Mouse (Mus musculus) midbrain, embryonic 14.5 days (tissue): Measurements from ENCODE around the gene Dgkd. TPM values are rescaled to one million over a fixed set of nuclear protein-coding genes. Genes with fewer than 3 reads are reported as not detected.

Experiments
- ATAC-seq: fragments of 200-750 bp; cut with Nextera tagmentation; 2 replicates; pipeline ENCODE4 v1.8.0; 2017; ENCODE audit warnings: moderate number of reproducible peaks, moderate library complexity; ENCODE audit not compliant: low FRiP score, low TSS enrichment
- DNase-seq: peaks from one replicate; pipeline ENCODE4 v3.0.0-alpha.2; 2015
- H3K27ac ChIP-seq: fragments of 300-500 bp; sonication (generic); replicated peaks from 2 replicates; pipeline ENCODE4 v1.5.1; 2014; ENCODE audit warnings: mild to moderate bottlenecking, low read depth, low read length, moderate library complexity
- H3K27me3 ChIP-seq: fragments of 300-500 bp; sonication (generic); 2 replicates; pipeline ENCODE4 v1.6.1; 2014; ENCODE audit warnings: low read length, control low read depth, mixed read lengths; ENCODE audit not compliant: control insufficient read depth, insufficient read depth
- H3K36me3 ChIP-seq: fragments of 300-500 bp; sonication (generic); 2 replicates; pipeline ENCODE4 v1.6.1; 2014; ENCODE audit warnings: low read length, control low read depth; ENCODE audit not compliant: control insufficient read depth, insufficient read depth
- H3K4me1 ChIP-seq: fragments of 300-500 bp; sonication (generic); 2 replicates; pipeline ENCODE4 v1.6.1; 2014; ENCODE audit warnings: mild to moderate bottlenecking, antibody characterized with exemption, low read length, control low read depth; ENCODE audit not compliant: control insufficient read depth, insufficient read depth
- H3K4me2 ChIP-seq: fragments of 300-500 bp; sonication (generic); 2 replicates; pipeline ENCODE4 v1.6.1; 2014; ENCODE audit warnings: mild to moderate bottlenecking, low read length, moderate library complexity
- H3K4me3 ChIP-seq: fragments of 300-500 bp; sonication (generic); replicated peaks from 2 replicates; pipeline ENCODE4 v1.5.1; 2014; ENCODE audit warnings: low read depth, low read length
- H3K9ac ChIP-seq: fragments of 300-500 bp; sonication (generic); replicated peaks from 2 replicates; pipeline ENCODE4 v1.6.1; 2014; ENCODE audit warnings: mild to moderate bottlenecking, low read length, moderate library complexity
- H3K9me3 ChIP-seq: fragments of 300-500 bp; sonication (generic); 2 replicates; pipeline ENCODE4 v1.6.1; 2016; ENCODE audit warnings: low read length, control low read depth, mixed read lengths; ENCODE audit not compliant: control insufficient read depth
- WGBS: fragments of 180-500 bp; shearing (Covaris S2); extraction: QIAGEN DNeasy Blood & Tissue Kit; methylation state at CpG from one replicate; pipeline ENCODE4 v1.1.7; 2014; 5-methylcytosine and 5-hydroxymethylcytosine counted together
- polyA plus RNA-seq: library from polyadenylated mRNA; unstranded; fragments of >200 nt; fragmentation: Nextera tagmentation; extraction: Ambion mirVana; gene quantifications from 2 replicates; pipeline ENCODE4 v1.2.1, GENCODE M21; 2014

The Dgkd gene
- polyA plus RNA-seq, 1 experiment from 2014 or later = 48.0 TPM

DNA sequence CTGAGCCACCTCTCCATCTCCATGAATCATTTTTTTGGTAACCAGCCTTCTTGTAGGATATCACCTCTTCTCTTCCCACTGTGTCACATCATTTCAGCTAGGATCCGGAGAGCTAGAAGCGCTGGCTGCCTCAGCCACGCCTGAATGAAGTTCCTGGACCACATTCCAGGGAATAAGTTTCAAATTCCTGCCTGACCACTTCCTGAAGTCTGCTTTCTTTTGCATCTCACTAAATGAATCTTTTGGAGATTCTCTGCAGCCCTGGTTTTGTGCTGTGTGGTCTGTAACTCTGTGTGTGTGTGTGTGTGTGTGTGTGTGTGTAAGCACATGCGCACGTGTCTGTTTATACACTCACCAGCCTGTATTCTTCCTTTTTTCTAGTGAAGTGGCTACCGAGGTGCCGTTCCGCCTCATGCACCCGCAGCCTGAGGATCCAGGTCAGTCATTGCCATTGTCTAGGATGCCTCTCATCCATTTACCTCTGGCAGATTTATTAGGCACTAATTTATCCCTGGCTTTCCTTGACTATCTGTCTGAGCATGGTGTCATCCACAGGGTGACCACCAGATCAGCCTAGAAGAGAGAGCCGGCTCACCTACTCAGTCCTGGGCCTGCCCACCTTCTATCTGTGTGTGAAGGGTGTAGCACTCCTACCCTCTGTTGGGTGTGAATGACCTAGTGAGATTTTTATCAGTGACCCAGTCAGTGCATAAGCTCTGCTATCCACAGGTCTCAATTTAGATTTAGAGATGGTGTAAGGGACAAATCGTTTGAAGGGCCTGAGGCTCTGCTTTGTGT, 12.5 kb upstream of the Dgkd start:
- DNase-seq (no peak), ATAC-seq (no peak)
- Histone ChIP-seq H3K27me3 (no peaks in the 10 kb centered on the region), H3K36me3 (no peaks in the 10 kb centered on the region), H3K9ac (no peak overlapping the region), H3K9me3 (no peaks in the 10 kb centered on the region), H3K4me2 (no peak overlapping the region), H3K4me3 (no peak overlapping the region), H3K4me1 (no peaks in the 10 kb centered on the region), H3K27ac (no peak overlapping the region)
- WGBS = 88% methylated on average over 11 of the region's 11 CpGs

DNA sequence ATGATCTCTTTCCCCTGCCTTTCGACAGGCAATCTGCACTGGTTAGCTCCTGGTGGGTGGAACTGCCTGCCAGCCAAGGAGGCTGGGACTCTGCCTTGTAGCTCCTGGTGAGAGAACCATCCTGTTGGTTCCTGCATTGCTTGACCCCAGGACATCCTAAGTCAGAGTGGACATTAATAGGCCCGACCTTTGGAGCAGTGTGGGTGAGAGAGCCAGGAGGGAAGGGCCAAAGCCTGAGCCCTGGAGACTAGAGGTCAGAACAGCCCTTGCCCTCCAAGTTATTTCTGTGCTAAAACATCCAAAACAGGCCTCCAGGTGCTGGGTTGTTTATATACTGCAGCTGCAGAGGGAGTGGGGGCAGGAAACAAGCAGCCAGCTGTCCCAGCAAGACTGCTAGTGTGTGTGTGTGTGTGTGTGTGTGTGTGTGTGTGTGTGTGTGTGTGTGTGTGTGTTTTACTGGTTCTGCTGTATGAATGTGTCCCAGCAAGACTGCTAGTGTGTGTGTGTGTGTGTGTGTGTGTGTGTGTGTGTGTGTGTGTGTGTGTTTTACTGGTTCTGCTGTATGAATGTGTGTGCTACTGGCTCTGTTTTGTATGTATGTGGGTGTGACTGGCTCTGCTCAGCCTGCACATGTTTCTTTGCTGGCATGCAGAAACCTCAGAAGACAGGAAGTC, 6.1 kb upstream of the Dgkd start:
- no peak for DNase-seq
- Histone ChIP-seq H3K9ac (no peak overlapping the region), H3K9me3 (no peaks in the 10 kb centered on the region), H3K4me1 (no peaks in the 10 kb centered on the region), H3K36me3 (no peaks in the 10 kb centered on the region), H3K4me2 (no peak overlapping the region), H3K27ac (no peak overlapping the region), H3K4me3 (no peak overlapping the region), H3K27me3 (no peaks in the 10 kb centered on the region)
- WGBS = 66% methylated on average over 2 of the region's 2 CpGs
- no peak for ATAC-seq

DNA sequence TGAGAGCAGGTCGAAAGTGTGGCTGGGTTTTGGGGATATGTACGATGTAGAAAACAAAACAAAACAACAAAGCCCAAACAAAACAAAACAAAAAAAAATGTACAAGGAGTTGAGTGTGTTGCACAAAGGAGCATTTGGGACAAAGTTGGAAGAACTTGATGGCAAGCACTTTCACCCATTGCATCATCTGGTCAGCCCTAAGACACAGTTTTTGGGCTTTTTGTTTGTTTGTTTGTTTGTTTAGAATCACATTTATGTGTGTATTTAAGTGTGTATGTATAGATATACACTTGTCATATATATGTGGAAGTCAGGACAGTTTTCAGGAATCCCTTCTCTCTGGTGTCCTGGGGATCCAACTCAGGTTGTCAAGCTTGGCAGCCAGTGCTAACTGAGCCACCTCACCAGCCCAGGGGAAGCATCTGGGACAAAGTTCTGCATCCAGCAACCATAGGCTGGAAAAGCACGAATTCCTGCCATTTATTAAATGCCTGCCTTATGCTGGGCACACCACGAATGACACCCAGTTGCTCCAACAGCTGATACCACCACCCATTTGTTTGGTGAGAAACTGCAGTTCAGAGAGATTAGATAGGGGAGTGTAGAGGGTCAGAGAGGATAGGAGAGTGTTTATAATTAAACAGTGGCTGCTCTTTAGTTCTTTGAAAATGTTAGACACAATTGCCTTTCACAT, 5.5 kb upstream of the Dgkd start:
- Histone ChIP-seq H3K4me2 (no peak overlapping the region), H3K27me3 (no peaks in the 10 kb centered on the region), H3K27ac (no peak overlapping the region), H3K36me3 (no peaks in the 10 kb centered on the region), H3K9me3 (no peaks in the 10 kb centered on the region), H3K4me1 (no peaks in the 10 kb centered on the region), H3K9ac (no peak overlapping the region), H3K4me3 (no peak overlapping the region)
- ATAC-seq = no peak
- 78% methylated on average over 4 of the region's 4 CpGs for WGBS
- DNase-seq = no peak

DNA sequence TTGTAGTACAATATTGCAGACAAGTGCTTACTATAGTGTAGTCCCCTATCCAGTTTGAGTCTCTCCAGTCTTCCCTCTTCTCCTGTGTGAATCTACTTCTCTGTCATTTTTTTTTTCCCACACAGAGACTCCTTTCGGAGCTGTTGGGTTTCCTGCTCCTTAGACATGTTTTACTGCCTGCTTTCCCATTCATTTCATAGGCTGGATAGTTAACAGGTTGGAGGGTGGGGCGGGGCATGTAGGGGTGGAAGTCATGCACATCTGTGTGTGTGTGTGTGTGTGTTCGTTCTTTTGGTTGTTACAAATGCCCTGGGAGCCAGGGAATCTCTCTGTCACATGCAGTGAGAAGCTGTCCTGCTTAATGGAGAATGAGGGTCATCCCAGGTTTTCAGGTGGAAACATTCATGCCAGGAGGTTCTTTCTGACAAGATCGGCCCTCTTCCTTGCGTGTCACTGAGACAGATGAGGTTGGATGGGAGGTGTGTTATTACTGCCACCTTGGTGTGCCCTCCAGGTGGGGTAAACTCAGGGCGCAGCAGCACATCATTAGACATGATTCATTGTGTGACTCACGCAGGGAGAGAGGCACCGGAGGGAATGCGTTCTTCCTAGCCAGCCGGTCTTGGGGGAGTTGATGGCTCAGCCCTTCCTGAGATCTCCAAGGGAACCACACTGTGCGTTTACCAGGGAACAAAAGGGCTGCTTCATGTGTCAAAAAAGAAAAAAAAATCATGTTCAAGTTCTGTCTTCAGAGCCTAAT, 4.7 kb upstream of the Dgkd start:
- DNase-seq = no peak

DNA sequence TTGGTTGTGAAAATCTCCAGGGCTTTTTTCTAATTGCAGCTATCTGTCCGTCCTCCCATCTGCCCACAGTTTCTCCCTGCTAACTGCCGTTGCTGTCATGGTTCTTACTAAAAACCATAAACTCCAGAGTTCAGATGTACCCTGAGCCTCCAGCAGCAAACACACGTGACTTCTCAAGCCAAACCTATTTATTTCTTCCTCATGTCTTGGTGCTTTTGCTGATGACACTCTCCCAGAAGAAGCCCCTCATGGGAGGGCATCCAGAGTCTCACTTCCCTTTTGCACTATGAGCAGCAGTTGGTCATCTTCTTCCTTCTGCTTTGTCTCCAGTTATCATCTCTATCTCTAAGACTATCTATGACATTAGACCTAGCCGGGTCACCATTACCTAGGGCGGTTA, 3.8 kb upstream of the Dgkd start:
- no peak overlapping the region for H3K9ac ChIP-seq
- DNase-seq (no peak), ATAC-seq (no peak)
- H3K36me3 ChIP-seq = no peaks in the 10 kb centered on the region
- no peaks in the 10 kb centered on the region for H3K9me3 ChIP-seq
- no peak overlapping the region for H3K4me2 ChIP-seq
- no peak overlapping the region for H3K27ac ChIP-seq
- H3K27me3 ChIP-seq = no peaks in the 10 kb centered on the region
- H3K4me1 ChIP-seq = peaks cover 4% of the 10 kb centered on the region
- WGBS = 82% methylated on average over 5 of the region's 5 CpGs
- H3K4me3 ChIP-seq = no peak overlapping the region

More for the DNA sequence above, 4.7 kb upstream of the Dgkd start:
- H3K9ac ChIP-seq = no peak overlapping the region
- WGBS = 56% methylated on average over 11 of the region's 11 CpGs
- H3K36me3 ChIP-seq = no peaks in the 10 kb centered on the region
- H3K4me3 ChIP-seq = no peak overlapping the region
- no peaks in the 10 kb centered on the region for H3K9me3 ChIP-seq
- no peak overlapping the region for H3K4me2 ChIP-seq
- ATAC-seq = no peak
- no peak overlapping the region for H3K27ac ChIP-seq
- no peaks in the 10 kb centered on the region for H3K27me3 ChIP-seq
- no peaks in the 10 kb centered on the region for H3K4me1 ChIP-seq

DNA sequence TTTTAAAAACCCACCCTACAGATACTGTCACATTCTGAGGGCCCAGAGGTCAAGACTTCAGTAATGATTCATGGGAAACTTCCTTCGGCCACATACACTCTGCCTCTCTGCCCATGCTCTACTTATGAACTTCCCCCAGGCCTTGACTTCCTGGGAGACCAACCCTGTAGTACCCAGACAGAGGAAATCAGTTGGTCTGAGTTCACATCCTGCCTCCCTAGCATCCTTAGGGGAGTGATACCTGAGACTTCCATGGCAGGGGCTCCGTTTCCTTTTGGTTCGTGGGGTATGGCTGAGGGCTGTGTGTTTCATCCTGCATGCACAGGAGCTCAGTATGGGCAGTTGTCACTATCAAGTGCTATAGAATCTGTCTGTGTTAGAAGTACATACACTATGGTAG, 1.7 kb upstream of the Dgkd start:
- Histone ChIP-seq H3K9me3 (no peaks in the 10 kb centered on the region), H3K4me2 (no peak overlapping the region), H3K27me3 (no peaks in the 10 kb centered on the region), H3K4me1 (peaks cover 15% of the 10 kb centered on the region), H3K27ac (no peak overlapping the region), H3K36me3 (no peaks in the 10 kb centered on the region), H3K9ac (no peak overlapping the region), H3K4me3 (no peak overlapping the region)
- ATAC-seq (no peak), DNase-seq (no peak)
- 95% methylated on average over 3 of the region's 3 CpGs for WGBS

DNA sequence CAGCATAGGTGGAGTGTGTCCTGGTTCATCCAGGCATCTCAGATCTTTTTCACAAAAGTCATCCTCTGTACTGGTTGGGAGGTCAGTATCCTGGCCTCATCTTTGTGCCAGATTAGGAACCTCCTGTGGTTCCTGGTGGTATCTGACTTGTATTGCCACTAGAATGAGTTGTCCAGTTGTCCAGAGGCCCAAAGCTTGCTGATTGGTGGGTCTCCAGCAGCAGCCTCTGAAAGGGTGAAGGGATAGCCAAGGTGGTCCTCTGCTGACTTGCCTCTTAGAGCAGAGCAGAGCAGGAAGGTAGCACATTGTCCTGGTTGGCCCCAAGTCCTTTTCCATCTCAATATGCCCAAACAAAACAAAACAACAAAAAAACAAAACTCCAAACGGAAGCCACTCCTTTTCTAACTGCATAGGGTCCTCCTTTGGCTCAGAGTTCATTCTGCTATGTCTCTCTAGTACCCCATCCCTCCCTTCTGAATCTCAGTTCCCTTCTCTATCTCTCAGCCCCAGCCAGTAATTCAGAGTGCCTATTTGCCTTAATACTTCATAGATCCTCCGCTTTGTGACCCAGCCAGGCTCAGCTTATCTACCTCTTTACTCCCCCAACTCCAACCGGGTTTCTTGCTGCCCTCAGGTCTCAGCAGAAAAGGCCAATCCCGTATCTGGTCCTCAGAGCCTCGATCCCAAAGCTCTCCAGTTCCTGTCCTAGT, 851 bp upstream of the Dgkd start:
- 0 out of 2 replicates have a peak overlapping the region, but pooled peaks have one; percentile 87 for H3K9ac ChIP-seq
- no peak for DNase-seq
- no peaks in the 10 kb centered on the region for H3K9me3 ChIP-seq
- no peak overlapping the region for H3K27ac ChIP-seq
- H3K4me1 ChIP-seq = peaks cover 15% of the 10 kb centered on the region
- peak overlapping the region; percentile 93 for H3K4me2 ChIP-seq
- ATAC-seq = no peak
- 46% methylated on average over 5 of the region's 5 CpGs for WGBS
- peak overlapping the region; percentile 89 for H3K4me3 ChIP-seq
- no peaks in the 10 kb centered on the region for H3K36me3 ChIP-seq
- no peaks in the 10 kb centered on the region for H3K27me3 ChIP-seq
